ENCODE assay signal across 11 mouse cellular contexts in the genomic region with DNA sequence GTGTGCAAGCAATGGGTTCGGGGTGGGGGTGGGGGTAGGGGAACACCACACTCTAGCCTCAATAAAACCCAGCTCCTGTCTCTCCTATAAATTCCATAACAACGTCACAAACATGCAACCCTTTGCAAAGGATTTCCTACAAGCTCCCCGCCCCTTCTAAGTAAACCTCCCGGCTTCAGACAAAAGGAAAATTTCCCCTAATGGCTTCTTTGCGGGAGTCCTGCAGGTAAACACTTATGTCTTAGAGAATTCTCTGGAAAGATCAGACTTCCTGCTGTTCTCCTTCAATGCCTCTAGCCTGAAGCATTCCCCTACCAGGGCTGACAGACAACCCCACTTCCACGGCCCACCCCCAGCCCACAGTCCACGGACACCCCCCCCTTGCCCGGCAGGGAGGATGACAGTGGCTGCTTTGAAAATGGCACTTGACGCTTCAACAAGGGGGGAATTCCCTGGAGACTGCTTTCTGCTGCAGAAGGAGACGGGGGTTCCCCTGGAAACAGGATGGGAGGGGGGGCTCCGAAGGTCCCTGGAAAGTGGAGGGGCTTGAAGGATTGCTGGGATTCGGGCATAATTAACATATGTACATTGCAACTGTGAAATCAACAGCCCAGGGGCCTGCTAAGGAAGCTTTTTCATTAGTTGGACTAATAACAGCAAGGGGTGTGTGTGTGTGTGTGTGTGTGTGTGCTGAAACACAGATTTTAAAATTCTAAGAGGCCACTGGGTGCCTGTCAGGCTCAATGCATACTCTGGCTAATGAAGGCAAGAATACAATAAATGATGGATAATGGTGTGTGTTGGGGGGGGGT. TPM values are rescaled to one million over a fixed set of nuclear protein-coding genes. Genes with fewer than 3 reads are reported as not detected.
DNase-seq lines count a peak whose midpoint lies in the region; ATAC-seq and TF ChIP-seq lines count a peak whose summit lies in the region.
"Had no signal": no experiment of that assay in that cellular context is flagged by ENCODE, and none has a peak within 500 bp of the region (broad histone marks: within the 10 kb centered on the region; RNA-seq: fewer than 3 reads in every experiment).

No protein-coding gene starts in this region.

- no peaks in the 10 kb centered on the region for H3K36me3 ChIP-seq in lung, embryonic 14.5 days (ENCODE audit: insufficient read depth)
- H3K36me3 ChIP-seq in forebrain, embryonic 15.5 days: no peaks in the 10 kb centered on the region
- H3K36me3 ChIP-seq in limb, embryonic 11.5 days (ENCODE audit: control insufficient read depth, insufficient read depth, low read length): no peaks in the 10 kb centered on the region

- H3K9me3 ChIP-seq in lung, embryonic 14.5 days (ENCODE audit: low read depth, low read length): no peaks in the 10 kb centered on the region
- no peaks in the 10 kb centered on the region for H3K9me3 ChIP-seq in forebrain, embryonic 15.5 days
- H3K9me3 ChIP-seq in limb, embryonic 11.5 days (ENCODE audit: control insufficient read depth, low read length): no peaks in the 10 kb centered on the region

- H3K4me1 ChIP-seq in lung, embryonic 14.5 days (ENCODE audit: insufficient read depth): 0 out of 2 replicates have a peak, but pooled peaks cover 8% of the 10 kb centered on the region
- peaks cover 25% of the 10 kb centered on the region for H3K4me1 ChIP-seq in forebrain, embryonic 15.5 days
- peaks cover 34% of the 10 kb centered on the region for H3K4me1 ChIP-seq in limb, embryonic 11.5 days (ENCODE audit: control insufficient read depth, insufficient read depth, low read length)

- DNase-seq in lung, embryonic 14.5 days: no peak
- no peak for DNase-seq in lung, postnatal 4 days
- DNase-seq in limb, embryonic 11.5 days (ENCODE audit: low spot score): no peak
- DNase-seq in retina, embryonic 14.5 days (ENCODE audit: low spot score): peak; percentile 43
- no peak for DNase-seq in MN1 (ENCODE audit: low spot score)
- no peak for DNase-seq in adipocyte (ENCODE audit: low spot score)
- DNase-seq: B cell, adult 2 months had no signal

- no peak overlapping the region for H3K27ac ChIP-seq in lung, embryonic 14.5 days (ENCODE audit: low read depth)
- peak overlapping the region; percentile 31 for H3K27ac ChIP-seq in forebrain, embryonic 15.5 days (replicated peaks)
- H3K27ac ChIP-seq in limb, embryonic 11.5 days (replicated peaks; ENCODE audit: low read depth, low read length): no peak overlapping the region
- H3K27ac ChIP-seq: layer of hippocampus, adult 2 months had no signal

- H3K27me3 ChIP-seq in lung, embryonic 14.5 days (ENCODE audit: insufficient read depth, low read length): no peaks in the 10 kb centered on the region
- H3K27me3 ChIP-seq in forebrain, embryonic 15.5 days: no peaks in the 10 kb centered on the region
- no peaks in the 10 kb centered on the region for H3K27me3 ChIP-seq in limb, embryonic 11.5 days (ENCODE audit: control insufficient read depth, insufficient read depth, low read length)

- no peak for ATAC-seq in lung, embryonic 14.5 days (ENCODE audit: insufficient read depth)
- ATAC-seq in forebrain, embryonic 15.5 days (replicated peaks): peak; percentile 65
- ATAC-seq in limb, embryonic 11.5 days (ENCODE audit: insufficient number of reproducible peaks, low FRiP score, low TSS enrichment, low read depth): no peak
- ATAC-seq in erythroid progenitor cell, adult 5-6 weeks (replicated peaks; ENCODE audit: low FRiP score, poor library complexity, severe bottlenecking): no peak

- no peak overlapping the region for H3K4me3 ChIP-seq in lung, embryonic 14.5 days (ENCODE audit: low read depth, low read length)
- H3K4me3 ChIP-seq in forebrain, embryonic 15.5 days: no peak overlapping the region
- H3K4me3 ChIP-seq in limb, embryonic 11.5 days (ENCODE audit: low read depth, low read length): no peak overlapping the region
- H3K4me3 ChIP-seq: erythroblast, embryonic 14.5 days; layer of hippocampus, adult 2 months had no signal

- H3K9ac ChIP-seq in lung, embryonic 14.5 days: no peak overlapping the region
- H3K9ac ChIP-seq in forebrain, embryonic 15.5 days (replicated peaks): no peak overlapping the region
- H3K9ac ChIP-seq in limb, embryonic 11.5 days (ENCODE audit: low read length): 0 out of 2 replicates have a peak overlapping the region, but pooled peaks have one; percentile 17

- 16% methylated on average over 12 of the region's 12 CpGs for WGBS in lung, embryonic 14.5 days
- WGBS in forebrain, embryonic 15.5 days: 1% methylated on average over 12 of the region's 12 CpGs
- 30% methylated on average over 12 of the region's 12 CpGs for WGBS in limb, embryonic 11.5 days

- H3K4me2 ChIP-seq in lung, embryonic 14.5 days: peak overlapping the region; percentile 11; the same call in 1 of the 2 replicates
- peak overlapping the region; percentile 26 for H3K4me2 ChIP-seq in forebrain, embryonic 15.5 days (replicated peaks)
- H3K4me2 ChIP-seq in limb, embryonic 11.5 days (ENCODE audit: low read depth, severe bottlenecking): peak overlapping the region; percentile 10; the same call in 1 of the 2 replicates

- TF ChIP-seq CTCF in lung, embryonic 14.5 days (IDR thresholded peaks at IDR 0.05; ENCODE audit: low read depth): no peak

RNA-seq across cellular contexts. Expression of a gene that starts 24.4 kb away (rescaled TPM):
- 6.7 and 6.9 TPM in 2 replicates for polyA plus RNA-seq in lung, embryonic 14.5 days (2014; fragmentation: Nextera tagmentation; extraction: Ambion mirVana)
- polyA plus RNA-seq in forebrain, embryonic 15.5 days (2015; fragmentation: Nextera tagmentation; extraction: Ambion mirVana): 21.3 and 24.9 TPM in 2 replicates
- polyA plus RNA-seq in limb, embryonic 11.5 days (2014; fragmentation: Nextera tagmentation; extraction: Ambion mirVana): 3.0 and 4.1 TPM in 2 replicates
- not detected in 2 replicates for total RNA-seq in erythroid progenitor cell, adult 5-6 weeks (2015; ENCODE audit: low replicate concordance)
- total RNA-seq in erythroid progenitor cell, adult 5-6 weeks (2017; ENCODE audit: low replicate concordance): 0.13 TPM in 1 of 2 replicates, not detected in the other

RNA-seq across cellular contexts. Expression of a gene that starts 50.4 kb away (rescaled TPM):
- polyA plus RNA-seq in lung, embryonic 14.5 days (2014; fragmentation: Nextera tagmentation; extraction: Ambion mirVana): 158 and 162 TPM in 2 replicates
- 126 and 128 TPM in 2 replicates for polyA plus RNA-seq in forebrain, embryonic 15.5 days (2015; fragmentation: Nextera tagmentation; extraction: Ambion mirVana)
- 201 and 206 TPM in 2 replicates for polyA plus RNA-seq in limb, embryonic 11.5 days (2014; fragmentation: Nextera tagmentation; extraction: Ambion mirVana)
- total RNA-seq in erythroid progenitor cell, adult 5-6 weeks (2015; ENCODE audit: low replicate concordance): 43.6 TPM in 2 replicates
- 13.3 and 27.9 TPM in 2 replicates for total RNA-seq in erythroid progenitor cell, adult 5-6 weeks (2017; ENCODE audit: low replicate concordance)

RNA-seq across cellular contexts. Expression of a gene that starts 55.0 kb away (rescaled TPM):
- polyA plus RNA-seq in lung, embryonic 14.5 days (2014; fragmentation: Nextera tagmentation; extraction: Ambion mirVana): 68.9 and 71.1 TPM in 2 replicates
- 96.2 and 96.4 TPM in 2 replicates for polyA plus RNA-seq in forebrain, embryonic 15.5 days (2015; fragmentation: Nextera tagmentation; extraction: Ambion mirVana)
- 50.0 and 51.5 TPM in 2 replicates for polyA plus RNA-seq in limb, embryonic 11.5 days (2014; fragmentation: Nextera tagmentation; extraction: Ambion mirVana)
- 24.7 and 32.8 TPM in 2 replicates for total RNA-seq in erythroid progenitor cell, adult 5-6 weeks (2015; ENCODE audit: low replicate concordance)
- 29.2 and 38.0 TPM in 2 replicates for total RNA-seq in erythroid progenitor cell, adult 5-6 weeks (2017; ENCODE audit: low replicate concordance)
